Mouse (Mus musculus) stomach, embryonic 16.5 days (tissue): Measurements from ENCODE around the gene Dusp12. TPM values are rescaled to one million over a fixed set of nuclear protein-coding genes. Genes with fewer than 3 reads are reported as not detected.

Source experiments
- ATAC-seq: fragments of 200-750 bp; cut with Nextera tagmentation; 2 replicates; pipeline ENCODE4 v1.8.0; 2017; ENCODE audit warnings: moderate number of reproducible peaks, moderate TSS enrichment; ENCODE audit not compliant: insufficient read depth, low FRiP score
- H3K27ac ChIP-seq: fragments of 300-500 bp; sonication (generic); 2 replicates; pipeline ENCODE4 v1.5.1; 2014; ENCODE audit warnings: low read length
- H3K27me3 ChIP-seq: fragments of 300-500 bp; sonication (generic); 2 replicates; pipeline ENCODE4 v1.6.1; 2014; ENCODE audit warnings: low read length, control low read depth, mixed read lengths; ENCODE audit not compliant: control insufficient read depth, insufficient read depth
- H3K36me3 ChIP-seq: fragments of 300-500 bp; sonication (generic); 2 replicates; pipeline ENCODE4 v1.6.1; 2014; ENCODE audit warnings: low read length; ENCODE audit not compliant: control insufficient read depth, insufficient read depth
- H3K4me1 ChIP-seq: fragments of 300-500 bp; sonication (generic); 2 replicates; pipeline ENCODE4 v1.6.1; 2014; ENCODE audit warnings: low read length, control low read depth, mixed read lengths; ENCODE audit not compliant: control insufficient read depth, insufficient read depth
- H3K4me2 ChIP-seq: fragments of 300-500 bp; sonication (generic); 2 replicates; pipeline ENCODE4 v1.6.1; 2014; ENCODE audit warnings: low read depth, low read length, mixed read lengths
- H3K4me3 ChIP-seq: fragments of 300-500 bp; sonication (generic); replicated peaks from 2 replicates; pipeline ENCODE4 v1.5.1; 2014; ENCODE audit warnings: mild to moderate bottlenecking, low read length
- H3K9ac ChIP-seq: fragments of 300-500 bp; sonication (generic); 2 replicates; pipeline ENCODE4 v1.6.1; 2014; ENCODE audit warnings: low read length
- H3K9me3 ChIP-seq: fragments of 300-500 bp; sonication (generic); replicated peaks from 2 replicates; pipeline ENCODE4 v1.6.1; 2016; ENCODE audit warnings: low read length, control low read depth; ENCODE audit not compliant: control insufficient read depth
- WGBS: fragments of 180-500 bp; shearing (Covaris S2); extraction: QIAGEN DNeasy Blood & Tissue Kit; methylation state at CpG from one replicate; pipeline ENCODE4 v1.1.7; 2014; 5-methylcytosine and 5-hydroxymethylcytosine counted together
- polyA plus RNA-seq: library from polyadenylated mRNA; unstranded; fragments of >200 nt; fragmentation: Nextera tagmentation; extraction: Ambion mirVana; gene quantifications from 2 replicates; pipeline ENCODE4 v1.2.1, GENCODE M21; 2015

Dusp12 gene
- polyA plus RNA-seq, 1 experiment from 2014 or later: 38.3 TPM

DNA sequence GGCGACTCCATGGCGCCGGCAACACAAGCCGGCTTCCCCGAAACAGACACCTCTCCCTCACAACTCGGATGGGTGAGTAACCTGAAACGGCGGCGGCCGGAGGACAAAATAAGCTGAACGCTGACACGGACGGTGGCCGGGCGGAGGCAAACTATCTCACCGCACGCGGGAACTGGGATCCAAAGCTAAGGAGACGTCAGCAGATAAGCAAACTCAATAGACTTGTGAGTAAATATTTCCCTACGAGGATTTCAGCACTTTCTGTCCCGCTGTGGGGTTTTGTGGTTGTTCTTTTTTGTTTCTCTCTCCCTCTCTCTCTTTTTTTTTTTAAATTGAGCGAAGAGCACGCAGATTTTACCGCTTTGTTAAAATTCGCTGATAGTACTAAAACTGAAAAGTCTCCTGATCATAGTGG is 17.6 kb downstream of the Dusp12 start, which contains the start of gene Atf6:
Atf6 (minus strand) TSS at position 81 of the 415 bp plus-strand sequence.
- H3K36me3 ChIP-seq: no peaks in the 10 kb centered on the region
- peak within 1 kb of the TSS; percentile 90 for H3K9ac ChIP-seq
- H3K4me3 ChIP-seq: peak within 1 kb of the TSS; percentile 81
- H3K9me3 ChIP-seq: no peaks in the 10 kb centered on the region
- H3K4me2 ChIP-seq: peak within 1 kb of the TSS; percentile 73
- ATAC-seq: peak; percentile 67; the same call in 1 of the 2 replicates
- under 1% methylated on average over 25 of the region's 25 CpGs for WGBS
- peak within 1 kb of the TSS; percentile 71 for H3K27ac ChIP-seq
- no peaks in the 10 kb centered on the region for H3K27me3 ChIP-seq
- H3K4me1 ChIP-seq: no peaks in the 10 kb centered on the region

DNA sequence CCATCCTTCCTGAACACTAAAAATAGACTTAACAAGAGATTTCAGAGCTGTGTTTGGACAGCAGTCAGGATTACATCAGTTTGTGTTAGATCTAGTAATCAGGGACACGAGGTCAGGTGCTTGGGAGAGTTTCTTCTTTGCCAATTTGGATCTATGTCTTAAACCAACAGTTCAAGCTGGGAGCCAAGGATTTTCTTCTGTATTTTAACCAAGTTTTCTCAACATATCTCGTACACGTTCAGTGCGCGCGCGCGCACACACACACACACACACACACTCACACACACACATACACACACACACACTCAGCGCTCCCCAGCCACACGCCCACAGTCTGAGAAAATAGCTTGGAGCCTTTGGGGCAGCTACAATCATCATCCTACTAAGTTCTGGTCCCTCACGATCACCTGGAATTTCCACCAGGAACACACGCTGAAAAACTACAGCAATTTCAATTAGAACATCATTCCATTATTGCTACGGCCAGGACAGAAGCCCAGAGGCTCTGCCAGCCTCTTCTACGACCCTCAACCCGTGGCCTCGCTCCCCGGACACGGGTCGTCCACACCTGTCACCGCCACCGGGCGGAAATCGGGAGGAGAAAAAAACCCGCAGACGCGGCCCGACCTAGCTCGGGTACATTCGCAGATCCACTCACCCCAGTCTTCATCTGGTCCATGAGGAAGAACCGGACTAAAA is 18.2 kb downstream of the Dusp12 start:
- Histone ChIP-seq H3K27me3 (no peaks in the 10 kb centered on the region), H3K9ac (peak overlapping the region; percentile 90), H3K4me3 (peak overlapping the region; percentile 81), H3K36me3 (no peaks in the 10 kb centered on the region), H3K27ac (peak overlapping the region; percentile 71), H3K4me1 (peaks cover 2% of the 10 kb centered on the region; the same call in 1 of the 2 replicates), H3K9me3 (no peaks in the 10 kb centered on the region), H3K4me2 (peak overlapping the region; percentile 73)
- peak; percentile 60; the same call in 1 of the 2 replicates for ATAC-seq
- 2% methylated on average over 30 of the region's 30 CpGs for WGBS

DNA sequence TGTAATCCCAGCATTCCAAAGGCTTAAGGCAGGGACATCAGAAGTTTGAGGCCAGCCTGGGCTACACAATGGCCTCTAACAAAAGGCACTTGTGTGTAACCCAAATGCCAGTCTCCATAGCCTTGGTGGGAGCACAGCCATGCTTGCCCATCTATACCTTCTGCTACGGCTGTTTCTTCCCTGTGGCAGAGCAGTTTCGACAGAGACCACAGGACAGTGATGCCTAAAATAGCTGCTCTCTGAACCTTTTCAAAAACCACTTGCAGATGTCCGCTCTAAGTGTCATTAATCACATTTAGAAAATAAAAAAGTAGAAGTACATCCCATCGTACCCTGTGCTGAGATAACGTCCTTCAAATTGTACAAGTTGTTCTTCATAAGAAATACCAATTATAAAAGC is 19.9 kb downstream of the Dusp12 start:
- no peak for ATAC-seq
- Histone ChIP-seq H3K4me1 (peaks cover 7% of the 10 kb centered on the region), H3K27me3 (no peaks in the 10 kb centered on the region), H3K4me2 (no peak overlapping the region), H3K9me3 (no peaks in the 10 kb centered on the region), H3K9ac (no peak overlapping the region), H3K4me3 (no peak overlapping the region), H3K27ac (no peak overlapping the region), H3K36me3 (no peaks in the 10 kb centered on the region)
- WGBS: 70% methylated on average over 5 of the region's 5 CpGs

DNA sequence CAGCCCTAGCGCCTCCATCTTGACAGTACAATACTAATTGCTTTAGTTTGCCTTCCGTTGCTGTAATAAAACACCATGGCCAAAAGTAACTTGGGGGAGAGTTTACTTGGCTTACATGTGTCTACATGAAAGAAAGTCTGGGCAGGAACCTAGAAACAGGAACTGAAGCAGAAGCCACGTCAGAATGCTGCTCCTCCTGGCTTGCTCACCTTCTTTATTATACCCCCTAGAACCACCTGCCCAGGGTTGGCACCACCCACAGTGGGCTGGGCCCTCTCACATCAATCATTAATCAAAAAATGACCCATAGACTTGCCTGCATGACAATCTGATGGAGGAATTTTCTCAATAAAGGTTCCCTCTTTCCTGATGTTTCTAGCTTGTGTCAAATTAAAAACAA is 20.6 kb downstream of the Dusp12 start:
- no peaks in the 10 kb centered on the region for H3K9me3 ChIP-seq
- H3K4me2 ChIP-seq: no peak overlapping the region
- H3K27me3 ChIP-seq: no peaks in the 10 kb centered on the region
- peaks cover 7% of the 10 kb centered on the region for H3K4me1 ChIP-seq
- 66% methylated on average over 3 of the region's 3 CpGs for WGBS
- H3K36me3 ChIP-seq: no peaks in the 10 kb centered on the region
- H3K27ac ChIP-seq: no peak overlapping the region
- H3K4me3 ChIP-seq: no peak overlapping the region
- no peak overlapping the region for H3K9ac ChIP-seq
- no peak for ATAC-seq

DNA sequence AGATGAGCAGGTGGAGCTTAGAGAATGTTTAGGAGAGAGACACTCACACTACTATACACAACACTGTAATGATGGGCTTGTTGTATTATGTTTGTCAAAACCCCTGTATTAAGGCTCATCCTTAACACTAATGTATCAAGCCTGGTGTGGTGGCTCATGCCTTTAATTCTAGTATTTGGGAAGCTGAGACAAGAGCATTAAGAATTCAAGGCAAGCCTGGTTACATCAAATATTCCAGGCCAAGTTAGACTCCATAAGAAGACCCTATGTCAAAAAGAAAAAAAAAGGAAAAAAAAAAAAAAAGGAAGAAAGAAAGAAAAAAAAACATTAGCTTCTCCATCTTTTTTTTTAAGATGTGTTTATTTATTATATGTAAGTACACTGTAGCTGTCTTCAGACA is 21.1 kb downstream of the Dusp12 start:
- Histone ChIP-seq H3K36me3 (no peaks in the 10 kb centered on the region), H3K4me2 (no peak overlapping the region), H3K9ac (no peak overlapping the region), H3K4me1 (peaks cover 7% of the 10 kb centered on the region), H3K27ac (no peak overlapping the region), H3K4me3 (no peak overlapping the region), H3K27me3 (no peaks in the 10 kb centered on the region), H3K9me3 (no peaks in the 10 kb centered on the region)
- no peak for ATAC-seq

DNA sequence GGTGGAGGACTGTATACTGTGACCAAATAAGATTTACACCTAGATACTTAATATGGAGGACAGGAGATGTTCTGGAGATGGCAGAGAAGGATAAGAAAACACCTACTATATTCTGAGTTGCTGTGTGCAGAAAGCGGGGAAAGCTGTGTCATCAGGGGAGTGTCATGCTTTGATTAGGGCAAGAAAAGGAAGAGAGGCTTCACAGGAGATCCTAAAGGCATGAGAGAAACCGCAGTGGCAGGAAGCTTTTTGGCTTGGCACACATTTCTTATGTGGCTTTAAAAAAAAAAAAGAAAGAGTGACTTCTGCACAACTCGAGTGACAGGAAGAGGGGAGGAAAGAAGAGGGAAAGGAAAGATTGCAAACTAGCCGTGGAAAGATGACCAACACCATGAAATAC is 22.3 kb downstream of the Dusp12 start:
- no peaks in the 10 kb centered on the region for H3K36me3 ChIP-seq
- H3K4me1 ChIP-seq: peaks cover 7% of the 10 kb centered on the region
- H3K27me3 ChIP-seq: no peaks in the 10 kb centered on the region
- no peak for ATAC-seq
- no peak overlapping the region for H3K9ac ChIP-seq
- no peaks in the 10 kb centered on the region for H3K9me3 ChIP-seq
- H3K4me3 ChIP-seq: no peak overlapping the region
- H3K27ac ChIP-seq: no peak overlapping the region
- 55% methylated on average over 4 of the region's 4 CpGs for WGBS
- no peak overlapping the region for H3K4me2 ChIP-seq

DNA sequence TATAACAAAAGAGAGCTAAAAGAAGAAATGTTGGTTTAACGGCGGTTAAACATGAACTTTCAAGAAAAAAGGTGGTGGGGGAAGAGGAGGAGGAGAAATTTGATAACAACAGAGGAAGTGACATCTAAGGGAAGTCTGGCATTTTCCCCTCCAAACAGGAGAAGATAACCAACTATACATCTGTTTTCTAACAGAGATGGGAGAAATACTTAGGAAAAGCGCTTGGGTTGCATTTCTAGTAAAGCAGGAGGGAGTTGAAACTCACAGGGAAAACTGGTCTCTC is 23.0 kb downstream of the Dusp12 start:
- Histone ChIP-seq H3K27me3 (no peaks in the 10 kb centered on the region), H3K4me2 (peak overlapping the region; percentile 36), H3K4me3 (no peak overlapping the region), H3K4me1 (peaks cover 7% of the 10 kb centered on the region), H3K27ac (no peak overlapping the region), H3K9ac (no peak overlapping the region), H3K9me3 (no peaks in the 10 kb centered on the region), H3K36me3 (no peaks in the 10 kb centered on the region)
- no peak for ATAC-seq
- 35% methylated on average over 3 of the region's 3 CpGs for WGBS

DNA sequence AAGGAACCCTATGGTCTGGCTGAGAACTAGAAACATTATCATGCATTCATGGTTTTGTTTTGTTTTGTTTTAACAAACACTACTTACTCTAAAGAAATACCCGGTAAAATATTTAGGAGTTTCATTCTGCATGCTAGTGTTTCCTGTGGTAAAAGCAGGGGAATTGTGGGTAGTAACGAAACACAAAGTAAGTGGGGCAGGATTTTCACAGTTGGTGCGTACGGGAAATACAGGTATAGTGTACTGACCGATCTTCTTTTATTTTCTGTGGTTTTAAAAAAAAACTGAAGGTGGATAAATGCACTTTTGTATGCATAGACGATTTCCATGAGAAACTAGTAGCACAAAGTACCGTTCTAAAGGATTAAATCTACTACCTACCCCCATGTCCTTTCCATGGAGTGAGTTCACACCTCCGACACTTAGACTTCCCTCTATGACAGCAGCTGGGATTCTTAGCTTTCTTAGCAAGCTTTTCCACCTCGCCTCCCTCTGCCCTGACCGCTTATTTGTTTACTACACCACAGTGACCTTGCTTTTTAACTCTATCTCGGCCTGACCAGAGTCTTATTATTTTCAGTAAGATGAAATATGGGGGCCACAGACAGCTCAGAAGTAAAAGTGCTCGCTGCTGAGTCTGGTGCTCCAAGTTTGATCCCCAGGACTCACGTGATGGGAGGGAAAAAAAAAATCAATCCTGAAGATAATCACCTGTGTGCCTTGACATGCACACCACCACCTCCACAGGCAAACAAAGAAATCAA is 23.5 kb downstream of the Dusp12 start:
- 39% methylated on average over 13 of the region's 13 CpGs for WGBS
- no peaks in the 10 kb centered on the region for H3K9me3 ChIP-seq

DNA sequence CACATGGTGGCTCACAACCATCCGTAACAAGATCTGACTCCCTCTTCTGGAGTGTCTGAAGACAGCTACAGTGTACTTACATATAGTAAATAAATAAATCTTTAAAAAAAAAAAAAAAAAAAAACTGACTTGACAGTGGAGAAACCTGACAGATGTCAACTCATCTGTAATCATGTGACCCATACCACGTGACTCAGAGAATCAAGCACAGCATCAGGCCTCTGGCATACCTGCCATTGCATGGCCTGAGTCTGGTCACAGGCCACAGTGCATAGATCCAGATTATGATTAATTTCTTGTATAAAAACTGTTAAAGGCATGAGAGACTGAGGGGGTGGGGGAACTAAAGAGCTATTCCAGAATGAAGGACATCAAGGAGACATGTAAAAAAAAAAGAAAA is 26.5 kb downstream of the Dusp12 start:
- H3K4me1 ChIP-seq: peaks cover 7% of the 10 kb centered on the region
- WGBS: 59% methylated on average over 2 of the region's 2 CpGs

More for the DNA sequence above, 23.5 kb downstream of the Dusp12 start:
- Histone ChIP-seq H3K4me1 (peaks cover 7% of the 10 kb centered on the region), H3K9ac (0 out of 2 replicates have a peak overlapping the region, but pooled peaks have one; percentile 26), H3K4me2 (peak overlapping the region; percentile 36), H3K27ac (no peak overlapping the region), H3K4me3 (no peak overlapping the region), H3K27me3 (no peaks in the 10 kb centered on the region), H3K36me3 (no peaks in the 10 kb centered on the region)
- no peak for ATAC-seq

More for the DNA sequence above, 26.5 kb downstream of the Dusp12 start:
- Histone ChIP-seq H3K9ac (no peak overlapping the region), H3K27me3 (no peaks in the 10 kb centered on the region), H3K4me3 (no peak overlapping the region), H3K4me2 (no peak overlapping the region), H3K9me3 (no peaks in the 10 kb centered on the region), H3K36me3 (no peaks in the 10 kb centered on the region), H3K27ac (no peak overlapping the region)
- no peak for ATAC-seq
